Comparison of ENCODE assay signal across 7 mouse cellular contexts in genomic region chr10:111566873-111567381, GRCm38 (mm10).
DNase-seq lines count a peak whose midpoint lies in the region; ATAC-seq lines count a peak whose summit lies in the region.

No protein-coding gene starts in this region.

- H3K36me3 ChIP-seq in forebrain, embryonic 10.5 days (replicated peaks): no peaks in the 10 kb centered on the region

- DNase-seq in 3T3-L1 (ENCODE audit: low read depth, low spot score): peak; percentile 65
- DNase-seq in NIH3T3 (ENCODE audit: low read depth): peak; percentile 88
- DNase-seq in forebrain, embryonic 10.5 days (ENCODE audit: extremely low spot score, low spot score): no peak
- DNase-seq in heart, postnatal 10 days: peak; percentile 68 to 69
- DNase-seq in left cerebral cortex, adult 11 months (ENCODE audit: low spot score): peak; percentile 67
- peak; percentile 38 for DNase-seq in retina, postnatal 7 days (ENCODE audit: low read depth, low spot score)

- H3K9me3 ChIP-seq in forebrain, embryonic 10.5 days: no peaks in the 10 kb centered on the region; the same call in 1 of the 2 replicates

- no peak for ATAC-seq in megakaryocyte-erythroid progenitor cell, adult 5-6 weeks (replicated peaks; ENCODE audit: low FRiP score, low TSS enrichment, poor library complexity, severe bottlenecking)

- peak overlapping the region; percentile 16; the same call in 1 of the 2 replicates for H3K27ac ChIP-seq in forebrain, embryonic 10.5 days

- WGBS in forebrain, embryonic 10.5 days: 52% methylated on average over 12 of the region's 12 CpGs

- intact Hi-C loops in heart, postnatal 10 days (cut with DNase I): no loop called here

- peaks cover 26% of the 10 kb centered on the region for H3K4me1 ChIP-seq in forebrain, embryonic 10.5 days

- no peak overlapping the region for H3K4me3 ChIP-seq in forebrain, embryonic 10.5 days

- H3K27me3 ChIP-seq in forebrain, embryonic 10.5 days (ENCODE audit: poor library complexity, severe bottlenecking): no peaks in the 10 kb centered on the region
